Mouse (Mus musculus): ENCODE results near the gene Tob1.

- no peak for TF ChIP-seq GATA1 (IDR thresholded peaks at IDR 0.05; ENCODE audit: low read depth, low read length)
- TF ChIP-seq MYC (IDR thresholded peaks at IDR 0.05; ENCODE audit: low read depth, low read length), result no peak
- no peak for TF ChIP-seq HCFC1 (IDR thresholded peaks at IDR 0.05; ENCODE audit: low read depth, low read length)
- TF ChIP-seq CTCF (IDR thresholded peaks at IDR 0.05 in 2 of 3, conservative IDR thresholded peaks at IDR 0.05 in 1 of 3; ENCODE audit: control insufficient read depth in 1 of 3, insufficient read depth in 1 of 3, low read depth in 2 of 3, low read length in 3 of 3, poor library complexity in 1 of 3, severe bottlenecking in 1 of 3), result no peak
- no peak for TF ChIP-seq TBP (IDR thresholded peaks at IDR 0.05; ENCODE audit: low read depth, low read length)
- TF ChIP-seq POLR2A (IDR thresholded peaks at IDR 0.05; ENCODE audit: control insufficient read depth in 1 of 2, insufficient read depth in 1 of 2, low read depth in 1 of 2, low read length in 2 of 2, poor library complexity in 1 of 2), result no peak
- no peak for TF ChIP-seq EP300 (IDR thresholded peaks at IDR 0.05; ENCODE audit: low read depth in 1 of 2, low read length in 2 of 2)
- no peak for TF ChIP-seq USF1 (IDR thresholded peaks at IDR 0.05; ENCODE audit: low read depth, low read length)
- no peak for TF ChIP-seq POLR2AphosphoS2 (IDR thresholded peaks at IDR 0.05; ENCODE audit: low read length)
- no peak for TF ChIP-seq CHD1 (IDR thresholded peaks at IDR 0.05; ENCODE audit: low read depth, low read length)
- TF ChIP-seq MAZ (IDR thresholded peaks at IDR 0.05; ENCODE audit: low read depth, low read length), result no peak
- no peak for TF ChIP-seq ZNF384 (IDR thresholded peaks at IDR 0.05; ENCODE audit: low read depth, low read length)
- no peak for TF ChIP-seq NELFE (IDR thresholded peaks at IDR 0.05; ENCODE audit: low read depth, low read length)
- TF ChIP-seq ZMIZ1 (IDR thresholded peaks at IDR 0.05; ENCODE audit: low read depth, low read length), result no peak
Measured at GRCm38 (mm10) chr11:94246789-94247061, 35.5 kb downstream of the Tob1 start.
